In the genomic region with DNA sequence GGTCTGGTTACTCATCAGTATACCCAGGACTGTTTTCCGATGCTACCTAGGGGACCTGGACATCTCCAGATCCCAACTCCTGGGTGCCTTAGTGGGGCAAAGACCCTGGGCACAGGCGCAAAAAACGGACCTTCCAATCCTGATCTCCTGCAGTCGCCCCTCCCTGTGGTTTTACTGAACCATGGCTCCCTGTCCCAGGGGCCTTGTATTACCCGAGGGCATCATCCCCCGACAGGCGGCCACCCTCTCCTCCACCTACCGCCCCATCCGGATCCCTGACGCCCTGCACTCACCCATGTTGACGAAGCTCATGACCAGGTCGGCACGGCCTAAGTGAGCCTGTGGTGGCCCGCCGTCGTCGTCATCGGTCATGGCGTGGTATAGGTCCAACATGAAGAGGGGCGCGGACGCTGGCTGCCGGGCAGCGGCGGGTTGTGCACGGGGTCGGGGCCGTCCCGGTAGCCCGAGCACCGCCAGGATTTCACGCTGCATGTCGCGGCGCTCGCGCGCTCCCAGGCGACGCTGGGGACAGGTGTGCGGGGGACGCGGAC, we compare ENCODE assay signal across 8 mouse cellular contexts. TPM values are rescaled to one million over a fixed set of nuclear protein-coding genes. Genes with fewer than 3 reads are reported as not detected.
A peak's percentile ranks its signal among the peaks of the same experiment; 100 is the strongest.
DNase-seq lines count a peak whose midpoint lies in the region; ATAC-seq and TF ChIP-seq lines count a peak whose summit lies in the region.

No protein-coding gene starts in this region.

- H3K9me3 ChIP-seq in embryonic facial prominence, embryonic 13.5 days: no peaks in the 10 kb centered on the region
- no peaks in the 10 kb centered on the region for H3K9me3 ChIP-seq in intestine, postnatal 0 days (ENCODE audit: control insufficient read depth)
- H3K9me3 ChIP-seq in neural tube, embryonic 12.5 days: no peaks in the 10 kb centered on the region

- H3K4me2 ChIP-seq in embryonic facial prominence, embryonic 13.5 days: peak overlapping the region; percentile 88
- H3K4me2 ChIP-seq in intestine, postnatal 0 days (replicated peaks; ENCODE audit: low read depth): peak overlapping the region; percentile 89
- H3K4me2 ChIP-seq in neural tube, embryonic 12.5 days (replicated peaks): peak overlapping the region; percentile 96

- TF ChIP-seq CTCF in intestine, postnatal 0 days (IDR thresholded peaks at IDR 0.05; ENCODE audit: low read depth): peak; percentile 26; the same call in 1 of the 2 replicates

- peak overlapping the region; percentile 60 for H3K9ac ChIP-seq in embryonic facial prominence, embryonic 13.5 days
- peak overlapping the region; percentile 50; the same call in 1 of the 2 replicates for H3K9ac ChIP-seq in intestine, postnatal 0 days (ENCODE audit: low read depth, low read length)
- H3K9ac ChIP-seq in neural tube, embryonic 12.5 days: peak overlapping the region; percentile 45

- intact Hi-C loops in left cerebral cortex, postnatal 4 days (cut with DNase I): no loop called here
- intact Hi-C loops in left cerebral cortex, postnatal 36 days (cut with DNase I): no loop called here

- DNase-seq in left cerebral cortex, postnatal 4 days: peak; percentile 6
- no peak for DNase-seq in left cerebral cortex, postnatal 36 days (ENCODE audit: low spot score in 2 of 2)
- DNase-seq in thymus, postnatal 25 days: no peak
- DNase-seq in frontal cortex, postnatal 10 days (ENCODE audit: low spot score in 2 of 2): no peak
- no peak for DNase-seq in layer of hippocampus, postnatal 25 days (ENCODE audit: extremely low spot score in 1 of 2, low spot score in 1 of 2)

- ATAC-seq in embryonic facial prominence, embryonic 13.5 days (ENCODE audit: insufficient number of reproducible peaks, insufficient read depth, low FRiP score, low TSS enrichment, low read depth): no peak
- ATAC-seq in intestine, postnatal 0 days: peak; percentile 9; the same call in 1 of the 2 replicates
- peak; percentile 49 for ATAC-seq in neural tube, embryonic 12.5 days (ENCODE audit: low FRiP score, low read depth)

- no peaks in the 10 kb centered on the region for H3K36me3 ChIP-seq in embryonic facial prominence, embryonic 13.5 days
- no peaks in the 10 kb centered on the region for H3K36me3 ChIP-seq in intestine, postnatal 0 days (ENCODE audit: control insufficient read depth, insufficient read depth)
- no peaks in the 10 kb centered on the region for H3K36me3 ChIP-seq in neural tube, embryonic 12.5 days

- H3K27ac ChIP-seq in embryonic facial prominence, embryonic 13.5 days: no peak overlapping the region
- H3K27ac ChIP-seq in intestine, postnatal 0 days (ENCODE audit: low read depth, low read length): peak overlapping the region; percentile 86
- no peak overlapping the region for H3K27ac ChIP-seq in neural tube, embryonic 12.5 days

- peaks cover 16% of the 10 kb centered on the region for H3K4me1 ChIP-seq in embryonic facial prominence, embryonic 13.5 days
- H3K4me1 ChIP-seq in intestine, postnatal 0 days (replicated peaks; ENCODE audit: control insufficient read depth, insufficient read depth, low read length): no peaks in the 10 kb centered on the region
- H3K4me1 ChIP-seq in neural tube, embryonic 12.5 days: peaks cover 15% of the 10 kb centered on the region

- H3K27me3 ChIP-seq in embryonic facial prominence, embryonic 13.5 days: peaks cover 59% of the 10 kb centered on the region
- peaks cover 5% of the 10 kb centered on the region; the same call in 1 of the 2 replicates for H3K27me3 ChIP-seq in intestine, postnatal 0 days (replicated peaks; ENCODE audit: control insufficient read depth, insufficient read depth, low read length)
- H3K27me3 ChIP-seq in neural tube, embryonic 12.5 days (replicated peaks): peaks cover 45% of the 10 kb centered on the region

- peak overlapping the region; percentile 53 for H3K4me3 ChIP-seq in embryonic facial prominence, embryonic 13.5 days
- H3K4me3 ChIP-seq in intestine, postnatal 0 days (ENCODE audit: low read depth, low read length): peak overlapping the region; percentile 52
- peak overlapping the region; percentile 50 for H3K4me3 ChIP-seq in neural tube, embryonic 12.5 days

- 3% methylated on average over 43 of the region's 43 CpGs for WGBS in embryonic facial prominence, embryonic 13.5 days
- 2% methylated on average over 43 of the region's 43 CpGs for WGBS in intestine, postnatal 0 days
- whole genome bisulfite sequencing in neural tube, embryonic 12.5 days: 4% methylated on average over 42 of the region's 43 CpGs

RNA-seq across cellular contexts. Expression of gene Bmp8a, which starts 0.9 kb away (rescaled TPM):
- total RNA-seq in left cerebral cortex, postnatal 4 days (2021): under 1 TPM in 1 of 2 experiments, not detected in 1; 0.20 TPM
- under 1 TPM in 1 of 2 experiments, not detected in 1; 0.32 TPM for total RNA-seq in left cerebral cortex, postnatal 36 days (2021)
- polyA plus RNA-seq in embryonic facial prominence, embryonic 13.5 days (2015; fragmentation: Nextera tagmentation; extraction: Ambion mirVana): 0.59 and 1.3 TPM in 2 replicates
- polyA plus RNA-seq in intestine, postnatal 0 days (2015; fragmentation: Nextera tagmentation; extraction: Ambion mirVana): 7.3 and 8.1 TPM in 2 replicates
- 0.41 and 0.45 TPM in 2 replicates for polyA plus RNA-seq in neural tube, embryonic 12.5 days (2016; fragmentation: Nextera tagmentation; extraction: Ambion mirVana)
- under 1 TPM in 1 of 2 experiments, not detected in 1; 0.22 TPM for total RNA-seq in layer of hippocampus, postnatal 25 days (2021)

RNA-seq across cellular contexts. Expression of gene Oxct2a, which starts 18.7 kb away (rescaled TPM):
- under 1 TPM in 1 of 2 experiments, not detected in 1; 0.22 TPM for total RNA-seq in left cerebral cortex, postnatal 4 days (2021)
- total RNA-seq in left cerebral cortex, postnatal 36 days (2021): not detected
- not detected in 2 replicates for polyA plus RNA-seq in embryonic facial prominence, embryonic 13.5 days (2015; fragmentation: Nextera tagmentation; extraction: Ambion mirVana)
- 0.21 and 0.24 TPM in 2 replicates for polyA plus RNA-seq in intestine, postnatal 0 days (2015; fragmentation: Nextera tagmentation; extraction: Ambion mirVana)
- not detected in 2 replicates for polyA plus RNA-seq in neural tube, embryonic 12.5 days (2016; fragmentation: Nextera tagmentation; extraction: Ambion mirVana)
- not detected for total RNA-seq in layer of hippocampus, postnatal 25 days (2021)
